Comparison of ENCODE assay signal across 8 mouse cellular contexts in the genomic region with DNA sequence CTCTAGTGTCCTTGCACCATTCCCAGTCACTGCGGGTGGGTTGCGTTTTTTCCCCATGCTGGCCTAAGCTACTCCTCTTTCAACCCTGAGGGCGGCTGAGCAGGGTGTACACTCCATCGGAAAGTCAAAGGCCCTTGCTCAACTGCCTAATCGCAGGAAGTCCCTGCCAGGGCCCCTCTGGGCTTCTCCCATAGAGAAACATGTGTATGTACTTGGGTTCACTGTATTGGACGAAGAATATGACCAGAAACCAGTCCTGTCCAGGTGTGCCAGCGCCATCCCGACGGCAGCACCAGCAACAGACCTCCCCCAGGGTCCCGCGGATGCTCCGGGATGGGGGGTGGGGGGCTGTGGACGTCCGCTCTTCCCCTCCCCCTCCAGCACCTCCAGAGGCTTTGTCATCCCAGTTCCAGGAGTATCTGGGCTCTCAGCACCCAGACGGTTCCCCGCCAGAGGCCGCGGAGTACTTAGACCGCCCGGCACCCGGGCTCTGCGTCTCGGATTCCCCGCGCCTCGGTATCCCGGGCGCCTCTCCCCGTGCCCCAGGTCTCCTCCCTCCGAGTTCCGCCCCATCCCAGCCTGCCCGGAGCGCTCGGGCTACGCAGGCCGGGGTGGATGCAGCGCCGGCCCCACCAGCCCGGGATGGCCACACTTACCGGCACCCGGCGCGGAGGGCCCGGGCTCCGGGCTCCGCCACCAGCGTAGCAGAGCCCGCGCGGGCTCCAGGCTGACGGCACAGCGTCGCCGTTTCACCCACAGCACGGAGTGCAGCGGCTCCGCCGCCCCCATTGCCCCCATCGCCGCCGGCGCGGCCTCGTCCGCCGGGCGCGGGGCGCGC. TPM values are rescaled to one million over a fixed set of nuclear protein-coding genes. Genes with fewer than 3 reads are reported as not detected.
DNase-seq lines count a peak whose midpoint lies in the region; ATAC-seq and TF ChIP-seq lines count a peak whose summit lies in the region.

No protein-coding gene starts in this region.

- 0 out of 2 replicates have a peak, but pooled peaks have one; percentile 31 for TF ChIP-seq EP300 in CH12.LX (IDR thresholded peaks at IDR 0.05; ENCODE audit: low read length)

- no peaks in the 10 kb centered on the region for H3K9me3 ChIP-seq in CH12.LX (replicated peaks; ENCODE audit: low read length)
- no peaks in the 10 kb centered on the region for H3K9me3 ChIP-seq in intestine, embryonic 16.5 days (ENCODE audit: control insufficient read depth, low read length)
- H3K9me3 ChIP-seq in neural tube, embryonic 13.5 days: no peaks in the 10 kb centered on the region

- H3K79me2 ChIP-seq in CH12.LX (replicated peaks; ENCODE audit: control insufficient read depth, extremely low read depth, insufficient read depth, poor library complexity, severe bottlenecking): no peaks in the 10 kb centered on the region; the same call in 1 of the 2 replicates

- TF ChIP-seq POLR2A in CH12.LX (IDR thresholded peaks at IDR 0.05; ENCODE audit: low read depth, low read length): no peak
- no peak for TF ChIP-seq POLR2A in lung, adult 2 months (IDR thresholded peaks at IDR 0.05; ENCODE audit: borderline replicate concordance, extremely low read depth, low read depth, low read length)

- dilution Hi-C loops in CH12.LX (cut with MboI; ENCODE audit: extremely low pct_ligation_motif_present, extremely low pct_unique_long_range_greater_than_20kb, low sequenced_read_pairs): no loop called here

- under 1% methylated on average over 63 of the region's 70 CpGs for WGBS in intestine, embryonic 16.5 days
- under 1% methylated on average over 70 of the region's 70 CpGs for WGBS in lung, adult 2 months
- under 1% methylated on average over 60 of the region's 70 CpGs for WGBS in neural tube, embryonic 13.5 days

- in situ Hi-C loops in CH12.LX (cut with MboI; ENCODE audit: low pct_ligation_motif_present, low pct_unique_long_range_greater_than_20kb, low sequenced_read_pairs): no loop called here

- DNase-seq in 416B (ENCODE audit: low read depth): peak; percentile 64
- DNase-seq in CH12.LX (ENCODE audit: extremely low read depth): no peak
- DNase-seq in cerebellum, postnatal 10 days: peak; percentile 58 to 68
- peak; percentile 54 for DNase-seq in gastrocnemius, postnatal 25 days
- peak; percentile 55 for DNase-seq in lung, adult 2 months
- no peak for DNase-seq in ovary, adult 18-20 months (ENCODE audit: low spot score)

- TF ChIP-seq CTCF in CH12.LX (conservative IDR thresholded peaks at IDR 0.05 in 1 of 2, IDR thresholded peaks at IDR 0.05 in 1 of 2; ENCODE audit: low read depth in 2 of 2, low read length in 2 of 2): no peak
- TF ChIP-seq CTCF in lung, adult 2 months (IDR thresholded peaks at IDR 0.05; ENCODE audit: insufficient read depth, low read length): no peak

- peak overlapping the region; percentile 91 for H3K9ac ChIP-seq in CH12.LX (ENCODE audit: insufficient read depth, low read depth)
- H3K9ac ChIP-seq in intestine, embryonic 16.5 days (ENCODE audit: low read depth, low read length): peak overlapping the region; percentile 89
- peak overlapping the region; percentile 90 for H3K9ac ChIP-seq in neural tube, embryonic 13.5 days

- peak overlapping the region; percentile 60 to 69 (median 64) for H3K4me3 ChIP-seq in CH12.LX (replicated peaks in 1 of 3; ENCODE audit: low read depth in 2 of 3, low read length in 2 of 3, poor library complexity in 1 of 3)
- H3K4me3 ChIP-seq in intestine, embryonic 16.5 days (ENCODE audit: low read length): peak overlapping the region; percentile 87
- H3K4me3 ChIP-seq in lung, adult 2 months (replicated peaks; ENCODE audit: extremely low read depth, low read depth, low read length): peak overlapping the region; percentile 88
- peak overlapping the region; percentile 89 for H3K4me3 ChIP-seq in neural tube, embryonic 13.5 days

- peaks cover 58% of the 10 kb centered on the region for H3K27me3 ChIP-seq in CH12.LX (replicated peaks)
- no peaks in the 10 kb centered on the region for H3K27me3 ChIP-seq in intestine, embryonic 16.5 days (replicated peaks; ENCODE audit: control insufficient read depth, insufficient read depth, low read length)
- no peaks in the 10 kb centered on the region for H3K27me3 ChIP-seq in neural tube, embryonic 13.5 days

- H3K36me3 ChIP-seq in CH12.LX (replicated peaks in 1 of 2; ENCODE audit: control insufficient read depth in 1 of 2, insufficient read depth in 1 of 2, low read length in 1 of 2): no peaks in the 10 kb centered on the region
- no peaks in the 10 kb centered on the region for H3K36me3 ChIP-seq in intestine, embryonic 16.5 days (ENCODE audit: control insufficient read depth, insufficient read depth, low read length)
- no peaks in the 10 kb centered on the region for H3K36me3 ChIP-seq in neural tube, embryonic 13.5 days

- peak overlapping the region; percentile 68 for H3K4me2 ChIP-seq in CH12.LX (ENCODE audit: insufficient read depth, low read depth, poor library complexity, severe bottlenecking)
- peak overlapping the region; percentile 90 for H3K4me2 ChIP-seq in intestine, embryonic 16.5 days (ENCODE audit: low read depth, low read length)
- H3K4me2 ChIP-seq in neural tube, embryonic 13.5 days: peak overlapping the region; percentile 72

- TF ChIP-seq RAD21 in CH12.LX (IDR thresholded peaks at IDR 0.05; ENCODE audit: low read depth, low read length): no peak

- H3K4me1 ChIP-seq in CH12.LX (ENCODE audit: control insufficient read depth in 1 of 2, insufficient read depth in 2 of 2): peaks cover 20 to 49% of the 10 kb centered on the region in 2 experiments
- peaks cover 38% of the 10 kb centered on the region for H3K4me1 ChIP-seq in intestine, embryonic 16.5 days (ENCODE audit: control insufficient read depth, insufficient read depth, low read length)
- H3K4me1 ChIP-seq in lung, adult 2 months (ENCODE audit: control insufficient read depth, insufficient read depth, low read length): peaks cover 41% of the 10 kb centered on the region
- peaks cover 69% of the 10 kb centered on the region for H3K4me1 ChIP-seq in neural tube, embryonic 13.5 days (replicated peaks)

- H3K27ac ChIP-seq in CH12.LX (ENCODE audit: insufficient read depth, low read depth): no peak overlapping the region
- H3K27ac ChIP-seq in intestine, embryonic 16.5 days (ENCODE audit: low read length): peak overlapping the region; percentile 80
- H3K27ac ChIP-seq in neural tube, embryonic 13.5 days (replicated peaks): peak overlapping the region; percentile 97

- peak; percentile 55 for ATAC-seq in intestine, embryonic 16.5 days
- peak; percentile 66 for ATAC-seq in neural tube, embryonic 13.5 days (ENCODE audit: low read depth)

TF ChIP-seq in CH12.LX, 34 proteins besides CTCF, POLR2A, EP300 and RAD21:
- peak; percentile 40 for TF ChIP-seq SIN3A (IDR thresholded peaks at IDR 0.05; ENCODE audit: low read length)
- peak; percentile 68; the same call in 1 of the 2 replicates for TF ChIP-seq CHD2 (IDR thresholded peaks at IDR 0.05; ENCODE audit: low read length)
- TF ChIP-seq MXI1 (IDR thresholded peaks at IDR 0.05; ENCODE audit: low read depth, low read length): peak; percentile 47
- TF ChIP-seq USF2 (conservative IDR thresholded peaks at IDR 0.05; ENCODE audit: low read depth, low read length): no peak
- TF ChIP-seq ZNF384 (IDR thresholded peaks at IDR 0.05; ENCODE audit: low read depth, low read length): no peak
- peak; percentile 50; the same call in 1 of the 2 replicates for TF ChIP-seq IRF4 (IDR thresholded peaks at IDR 0.05; ENCODE audit: low read depth, low read length)
- TF ChIP-seq UBTF (IDR thresholded peaks at IDR 0.05; ENCODE audit: low read depth, low read length): peak; percentile 89; the same call in 1 of the 2 replicates
- no peak; the same call in 1 of the 2 replicates for TF ChIP-seq MAX (IDR thresholded peaks at IDR 0.05; ENCODE audit: low read length)
TF ChIP-seq in CH12.LX: peak in this region for 5.

RNA-seq across cellular contexts. Expression of a gene that starts 0.9 kb away (rescaled TPM):
- total RNA-seq in CH12.LX (2012; rRNA removed): 8.8 and 10.3 TPM in 2 replicates
- total RNA-seq in CH12.LX (2014; rRNA removed): 3.7 and 4.4 TPM in 2 replicates
- polyA plus RNA-seq in CH12.LX (2012; ENCODE audit: insufficient read length, low read depth): 2.2 and 2.5 TPM in 2 replicates
- 1 to 10 TPM; 4.6 to 4.9 TPM for total RNA-seq in gastrocnemius, postnatal 25 days (2021)
- 7.9 and 8.0 TPM in 2 replicates for polyA plus RNA-seq in intestine, embryonic 16.5 days (2015; fragmentation: Nextera tagmentation; extraction: Ambion mirVana)
- polyA plus RNA-seq in lung, adult 2 months (2012; rRNA removed): 38.2 and 40.8 TPM in 2 replicates
- polyA plus RNA-seq in neural tube, embryonic 13.5 days (2015; fragmentation: Nextera tagmentation; extraction: Ambion mirVana): 30.4 and 31.4 TPM in 2 replicates

RNA-seq across cellular contexts. Expression of a gene that starts 29.2 kb away (rescaled TPM):
- total RNA-seq in CH12.LX (2012; rRNA removed) (15.0 and 20.2 TPM in 2 replicates), CH12.LX (2014; rRNA removed) (19.4 and 21.1 TPM in 2 replicates)
- polyA plus RNA-seq in CH12.LX (2012; ENCODE audit: insufficient read length, low read depth): 16.5 and 17.6 TPM in 2 replicates
- total RNA-seq in gastrocnemius, postnatal 25 days (2021): 10 to 100 TPM; 12.0 to 13.2 TPM
- 12.5 and 13.7 TPM in 2 replicates for polyA plus RNA-seq in intestine, embryonic 16.5 days (2015; fragmentation: Nextera tagmentation; extraction: Ambion mirVana)
- 31.9 and 34.7 TPM in 2 replicates for polyA plus RNA-seq in lung, adult 2 months (2012; rRNA removed)
- 10.8 and 12.4 TPM in 2 replicates for polyA plus RNA-seq in neural tube, embryonic 13.5 days (2015; fragmentation: Nextera tagmentation; extraction: Ambion mirVana)

Comparison
In these comparisons a context has a peak if more than half of its experiments do, and no peak if none do; other contexts are left out.
1. DNase-seq: peak in 416B (single experiment), cerebellum, postnatal 10 days (2 of 2), gastrocnemius, postnatal 25 days (single experiment) and lung, adult 2 months (single experiment); none in CH12.LX (single experiment) and ovary, adult 18-20 months (single experiment).
2. Peak in every context shown above with its lines, with median percentiles within 50 percentile points of each other: H3K4me2 ChIP-seq, H3K4me3 ChIP-seq and H3K9ac ChIP-seq.